ENCODE assay signal across 22 mouse cellular contexts in genomic region chr5:105661894-105662293, GRCm38 (mm10). TPM values are rescaled to one million over a fixed set of nuclear protein-coding genes. Genes with fewer than 3 reads are reported as not detected.
DNase-seq lines count a peak whose midpoint lies in the region; ATAC-seq and TF ChIP-seq lines count a peak whose summit lies in the region.
"Had no signal": no experiment of that assay in that cellular context is flagged by ENCODE, and none has a peak within 500 bp of the region (broad histone marks: within the 10 kb centered on the region; RNA-seq: fewer than 3 reads in every experiment).

No protein-coding gene starts in this region.

- no peaks in the 10 kb centered on the region for H3K36me3 ChIP-seq in liver, postnatal 0 days (replicated peaks; ENCODE audit: insufficient read depth, low read length)
- no peaks in the 10 kb centered on the region for H3K36me3 ChIP-seq in hindbrain, embryonic 13.5 days
- H3K36me3 ChIP-seq: embryonic facial prominence, embryonic 12.5 days; heart, embryonic 10.5 days; limb, embryonic 12.5 days; liver, embryonic 15.5 days had no signal

- DNase-seq in lung, postnatal 36 days, result peak; percentile 65
- no peak for DNase-seq in lung, adult 2 months
- no peak for DNase-seq in liver, postnatal 0 days
- DNase-seq in kidney, postnatal 36 days, result no peak
- DNase-seq: cerebellum, adult 18-20 months; cerebellum, postnatal 14 days; heart, postnatal 4 days; kidney, adult 9 months; kidney, postnatal 14 days; lung, postnatal 14 days; right cerebral cortex, postnatal 4 days had no signal

- no peak overlapping the region for H3K4me3 ChIP-seq in lung, adult 2 months (replicated peaks; ENCODE audit: extremely low read depth, low read depth, low read length)
- H3K4me3 ChIP-seq in bone marrow macrophage, adult 2 months (ENCODE audit: insufficient read depth, low read length), result no peak overlapping the region
- no peak overlapping the region for H3K4me3 ChIP-seq in liver, postnatal 0 days (ENCODE audit: low read depth, low read length)
- H3K4me3 ChIP-seq in hindbrain, embryonic 13.5 days, result no peak overlapping the region
- H3K4me3 ChIP-seq: embryonic facial prominence, embryonic 12.5 days; heart, embryonic 10.5 days; layer of hippocampus, adult 2 months; limb, embryonic 12.5 days; liver, embryonic 15.5 days had no signal

- peak; percentile 61 for ATAC-seq in liver, postnatal 0 days
- peak; percentile 94 for ATAC-seq in neutrophil, adult 5-6 weeks (ENCODE audit: extremely low read depth, insufficient number of reproducible peaks, low FRiP score, poor library complexity, severe bottlenecking)
- ATAC-seq in hindbrain, embryonic 13.5 days (ENCODE audit: low FRiP score), result no peak
- ATAC-seq: hindbrain, embryonic 16.5 days; intestine, embryonic 16.5 days had no signal

- no peaks in the 10 kb centered on the region; the same call in 1 of the 2 replicates for H3K4me1 ChIP-seq in lung, adult 2 months (ENCODE audit: control insufficient read depth, insufficient read depth, low read length)
- peaks cover 16% of the 10 kb centered on the region for H3K4me1 ChIP-seq in bone marrow macrophage, adult 2 months (ENCODE audit: control insufficient read depth, insufficient read depth, low read length)
- H3K4me1 ChIP-seq in liver, postnatal 0 days (ENCODE audit: insufficient read depth), result no peaks in the 10 kb centered on the region
- H3K4me1 ChIP-seq in hindbrain, embryonic 13.5 days (replicated peaks), result no peaks in the 10 kb centered on the region
- H3K4me1 ChIP-seq: embryonic facial prominence, embryonic 12.5 days; heart, embryonic 10.5 days; limb, embryonic 12.5 days; liver, embryonic 15.5 days had no signal

- no peak for TF ChIP-seq POLR2A in lung, adult 2 months (IDR thresholded peaks at IDR 0.05; ENCODE audit: borderline replicate concordance, extremely low read depth, low read depth, low read length)
- TF ChIP-seq POLR2A in bone marrow macrophage, adult 2 months (IDR thresholded peaks at IDR 0.05; ENCODE audit: borderline replicate concordance, low read depth, low read length), result no peak

- no peak overlapping the region for H3K9ac ChIP-seq in liver, postnatal 0 days (replicated peaks)
- no peak overlapping the region for H3K9ac ChIP-seq in hindbrain, embryonic 13.5 days
- H3K9ac ChIP-seq: embryonic facial prominence, embryonic 12.5 days; limb, embryonic 12.5 days; liver, embryonic 15.5 days had no signal

- 81% methylated on average over 5 of the region's 5 CpGs for whole genome bisulfite sequencing in lung, adult 2 months
- WGBS in liver, postnatal 0 days (ENCODE audit: insufficient replicate concordance), result 57% methylated on average over 5 of the region's 5 CpGs
- 94% methylated on average over 5 of the region's 5 CpGs for WGBS in hindbrain, embryonic 13.5 days

- TF ChIP-seq EP300 in liver, postnatal 0 days (IDR thresholded peaks at IDR 0.05; ENCODE audit: low read depth), result no peak

- no peaks in the 10 kb centered on the region for H3K9me3 ChIP-seq in liver, postnatal 0 days (ENCODE audit: low read length)
- no peaks in the 10 kb centered on the region for H3K9me3 ChIP-seq in hindbrain, embryonic 13.5 days
- H3K9me3 ChIP-seq: embryonic facial prominence, embryonic 12.5 days; heart, embryonic 10.5 days; limb, embryonic 12.5 days; liver, embryonic 15.5 days had no signal

- H3K27me3 ChIP-seq in liver, postnatal 0 days (ENCODE audit: insufficient read depth, low read length), result no peaks in the 10 kb centered on the region
- no peaks in the 10 kb centered on the region for H3K27me3 ChIP-seq in hindbrain, embryonic 13.5 days
- H3K27me3 ChIP-seq: embryonic facial prominence, embryonic 12.5 days; limb, embryonic 12.5 days; liver, embryonic 15.5 days had no signal

- no peak for TF ChIP-seq CTCF in lung, adult 2 months (IDR thresholded peaks at IDR 0.05; ENCODE audit: insufficient read depth, low read length)
- TF ChIP-seq CTCF in bone marrow macrophage, adult 2 months (IDR thresholded peaks at IDR 0.05; ENCODE audit: low read depth, low read length), result no peak
- TF ChIP-seq CTCF in liver, postnatal 0 days (IDR thresholded peaks at IDR 0.05; ENCODE audit: low read depth), result no peak

- peak overlapping the region; percentile 56 for H3K27ac ChIP-seq in bone marrow macrophage, adult 2 months (ENCODE audit: insufficient read depth, low read depth, low read length)
- no peak overlapping the region for H3K27ac ChIP-seq in liver, postnatal 0 days (ENCODE audit: low read depth)
- no peak overlapping the region for H3K27ac ChIP-seq in hindbrain, embryonic 13.5 days
- H3K27ac ChIP-seq: embryonic facial prominence, embryonic 12.5 days; heart, embryonic 10.5 days; layer of hippocampus, adult 2 months; limb, embryonic 12.5 days; liver, embryonic 15.5 days had no signal

- H3K4me2 ChIP-seq in liver, postnatal 0 days (ENCODE audit: low read depth, low read length), result no peak overlapping the region
- H3K4me2 ChIP-seq in hindbrain, embryonic 13.5 days, result no peak overlapping the region
- H3K4me2 ChIP-seq: embryonic facial prominence, embryonic 12.5 days; limb, embryonic 12.5 days; liver, embryonic 15.5 days; midbrain, embryonic 11.5 days had no signal

RNA-seq across cellular contexts. Expression of gene Lrrc8d, which starts 37.9 kb away (rescaled TPM):
- polyA plus RNA-seq in lung, adult 2 months (2012; rRNA removed), result 11.3 and 16.6 TPM in 2 replicates
- 30.8 and 37.1 TPM in 2 replicates for polyA plus RNA-seq in bone marrow macrophage, adult 2 months (2012; ENCODE audit: insufficient read depth, insufficient read length, missing spikeins)
- 11.6 TPM in 2 replicates for polyA plus RNA-seq in liver, postnatal 0 days (2015; fragmentation: Nextera tagmentation; extraction: Ambion mirVana)
- 42.0 and 43.2 TPM in 2 replicates for total RNA-seq in neutrophil, adult 5-6 weeks (2017)
- polyA plus RNA-seq in hindbrain, embryonic 13.5 days (2015; fragmentation: Nextera tagmentation; extraction: Ambion mirVana), result 32.1 and 32.8 TPM in 2 replicates
